Mouse (Mus musculus) embryonic fibroblast, embryonic 13.5 days (primary cell): ENCODE data around the gene Gltp.

Experiments
- CTCF ChIP-seq: IDR thresholded peaks from 2 replicates; pipeline ENCODE4 v1.5.1; 2011; ENCODE audit warnings: mild to moderate bottlenecking, control low read depth, low read length, moderate library complexity, borderline replicate concordance; ENCODE audit not compliant: insufficient read depth
- POLR2A ChIP-seq: IDR thresholded peaks from 2 replicates; pipeline ENCODE4 v1.6.1; 2011; ENCODE audit warnings: low read depth, mild to moderate bottlenecking, control low read depth, low read length, moderate library complexity

DNA sequence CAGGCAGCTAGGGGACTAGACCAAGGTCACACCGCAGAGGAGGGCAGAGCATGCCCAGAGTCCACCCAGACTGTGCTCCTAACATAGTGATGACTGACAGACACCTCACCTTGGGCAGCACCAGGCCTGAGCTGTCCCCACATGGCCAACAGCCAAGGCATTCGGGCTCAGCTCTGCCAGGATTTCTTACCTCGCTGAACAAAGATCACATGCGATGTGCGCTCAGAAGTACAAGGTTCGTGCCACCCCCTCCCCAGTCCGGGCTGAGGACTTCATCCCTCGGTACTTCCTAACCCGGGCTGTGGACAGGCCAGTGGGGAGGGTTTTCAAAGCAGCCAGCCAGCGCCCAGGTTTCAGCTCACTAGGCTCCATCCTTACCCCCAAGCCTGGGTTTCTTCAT is 33.4 kb downstream of the Gltp start:
- TF ChIP-seq CTCF, result no peak
- no peak for TF ChIP-seq POLR2A
